Mouse (Mus musculus): ENCODE data around the gene Fas. TPM values are rescaled to one million over a fixed set of nuclear protein-coding genes. Genes with fewer than 3 reads are reported as not detected.
A peak's percentile ranks its signal among the peaks of the same experiment; 100 is the strongest.

The Fas gene
- polyA plus RNA-seq, 1 experiment from 2014 or later: 6.6 TPM

GRCm38 (mm10) chr19:34290872-34291341, 441 bp downstream of the Fas start:
- Histone ChIP-seq H3K9ac (ENCODE audit: low read length) (peak overlapping the region; percentile 77), H3K27me3 (ENCODE audit: control insufficient read depth, insufficient read depth, low read length) (no peaks in the 10 kb centered on the region), H3K4me2 (ENCODE audit: low read depth, low read length) (peak overlapping the region; percentile 98), H3K27ac (ENCODE audit: low read length) (0 out of 2 replicates have a peak overlapping the region, but pooled peaks have one; percentile 0), H3K36me3 (ENCODE audit: control insufficient read depth, insufficient read depth) (no peaks in the 10 kb centered on the region), H3K4me3 (ENCODE audit: low read length) (peak overlapping the region; percentile 69), H3K4me1 (ENCODE audit: control insufficient read depth, insufficient read depth, low read length) (0 out of 2 replicates have a peak, but pooled peaks cover 2% of the 10 kb centered on the region), H3K9me3 (replicated peaks; ENCODE audit: control insufficient read depth, low read length) (no peaks in the 10 kb centered on the region)
- 0 out of 2 replicates have a peak, but pooled peaks have one; percentile 8 for ATAC-seq (replicated peaks; ENCODE audit: extremely low read depth, insufficient read depth, low FRiP score)
- WGBS: 6% methylated on average over 15 of the region's 15 CpGs

GRCm38 (mm10) chr19:34291379-34291778, 913 bp downstream of the Fas start:
- Histone ChIP-seq H3K9ac (ENCODE audit: low read length) (peak overlapping the region; percentile 77), H3K27me3 (ENCODE audit: control insufficient read depth, insufficient read depth, low read length) (no peaks in the 10 kb centered on the region), H3K4me1 (ENCODE audit: control insufficient read depth, insufficient read depth, low read length) (0 out of 2 replicates have a peak, but pooled peaks cover 2% of the 10 kb centered on the region), H3K4me2 (ENCODE audit: low read depth, low read length) (peak overlapping the region; percentile 98), H3K36me3 (ENCODE audit: control insufficient read depth, insufficient read depth) (no peaks in the 10 kb centered on the region), H3K27ac (ENCODE audit: low read length) (0 out of 2 replicates have a peak overlapping the region, but pooled peaks have one; percentile 0), H3K9me3 (replicated peaks; ENCODE audit: control insufficient read depth, low read length) (no peaks in the 10 kb centered on the region), H3K4me3 (ENCODE audit: low read length) (peak overlapping the region; percentile 69)
- 45% methylated on average over 8 of the region's 8 CpGs for WGBS
- ATAC-seq (replicated peaks; ENCODE audit: extremely low read depth, insufficient read depth, low FRiP score): no peak

GRCm38 (mm10) chr19:34291956-34292355, 1.5 kb downstream of the Fas start:
- no peak overlapping the region for H3K9ac ChIP-seq (ENCODE audit: low read length)
- no peak overlapping the region for H3K27ac ChIP-seq (ENCODE audit: low read length)
- H3K36me3 ChIP-seq (ENCODE audit: control insufficient read depth, insufficient read depth): no peaks in the 10 kb centered on the region
- peak overlapping the region; percentile 98; the same call in 1 of the 2 replicates for H3K4me2 ChIP-seq (ENCODE audit: low read depth, low read length)
- no peak for ATAC-seq (replicated peaks; ENCODE audit: extremely low read depth, insufficient read depth, low FRiP score)
- no peak overlapping the region for H3K4me3 ChIP-seq (ENCODE audit: low read length)
- WGBS: 65% methylated on average over 5 of the region's 5 CpGs
- no peaks in the 10 kb centered on the region for H3K9me3 ChIP-seq (replicated peaks; ENCODE audit: control insufficient read depth, low read length)
- 0 out of 2 replicates have a peak, but pooled peaks cover 2% of the 10 kb centered on the region for H3K4me1 ChIP-seq (ENCODE audit: control insufficient read depth, insufficient read depth, low read length)
- no peaks in the 10 kb centered on the region for H3K27me3 ChIP-seq (ENCODE audit: control insufficient read depth, insufficient read depth, low read length)

GRCm38 (mm10) chr19:34292701-34293100, 2.2 kb downstream of the Fas start:
- ATAC-seq (replicated peaks; ENCODE audit: extremely low read depth, insufficient read depth, low FRiP score): no peak
- H3K4me3 ChIP-seq (ENCODE audit: low read length): no peak overlapping the region
- H3K27ac ChIP-seq (ENCODE audit: low read length): no peak overlapping the region
- H3K4me2 ChIP-seq (ENCODE audit: low read depth, low read length): no peak overlapping the region
- H3K9me3 ChIP-seq (replicated peaks; ENCODE audit: control insufficient read depth, low read length): no peaks in the 10 kb centered on the region
- H3K9ac ChIP-seq (ENCODE audit: low read length): no peak overlapping the region
- H3K4me1 ChIP-seq (ENCODE audit: control insufficient read depth, insufficient read depth, low read length): 0 out of 2 replicates have a peak, but pooled peaks cover 2% of the 10 kb centered on the region
- H3K36me3 ChIP-seq (ENCODE audit: control insufficient read depth, insufficient read depth): no peaks in the 10 kb centered on the region
- no peaks in the 10 kb centered on the region for H3K27me3 ChIP-seq (ENCODE audit: control insufficient read depth, insufficient read depth, low read length)
- 65% methylated on average over 2 of the region's 2 CpGs for WGBS

GRCm38 (mm10) chr19:34293376-34293947, 3.0 kb downstream of the Fas start:
- no peak overlapping the region for H3K4me3 ChIP-seq (ENCODE audit: low read length)
- no peak overlapping the region for H3K9ac ChIP-seq (ENCODE audit: low read length)
- 0 out of 2 replicates have a peak, but pooled peaks cover 2% of the 10 kb centered on the region for H3K4me1 ChIP-seq (ENCODE audit: control insufficient read depth, insufficient read depth, low read length)
- no peaks in the 10 kb centered on the region for H3K36me3 ChIP-seq (ENCODE audit: control insufficient read depth, insufficient read depth)
- H3K27ac ChIP-seq (ENCODE audit: low read length): no peak overlapping the region
- WGBS: 78% methylated on average over 3 of the region's 3 CpGs
- no peaks in the 10 kb centered on the region for H3K9me3 ChIP-seq (replicated peaks; ENCODE audit: control insufficient read depth, low read length)
- H3K27me3 ChIP-seq (ENCODE audit: control insufficient read depth, insufficient read depth, low read length): no peaks in the 10 kb centered on the region
- no peak overlapping the region for H3K4me2 ChIP-seq (ENCODE audit: low read depth, low read length)
- ATAC-seq (replicated peaks; ENCODE audit: extremely low read depth, insufficient read depth, low FRiP score): no peak

- H3K27me3 ChIP-seq (ENCODE audit: control insufficient read depth, insufficient read depth, low read length): no peaks in the 10 kb centered on the region
- WGBS: 67% methylated on average over 6 of the region's 6 CpGs
- H3K4me2 ChIP-seq (ENCODE audit: low read depth, low read length): no peak overlapping the region
- no peak overlapping the region for H3K27ac ChIP-seq (ENCODE audit: low read length)
- ATAC-seq (replicated peaks; ENCODE audit: extremely low read depth, insufficient read depth, low FRiP score): no peak
- no peak overlapping the region for H3K4me3 ChIP-seq (ENCODE audit: low read length)
- no peaks in the 10 kb centered on the region for H3K9me3 ChIP-seq (replicated peaks; ENCODE audit: control insufficient read depth, low read length)
- H3K9ac ChIP-seq (ENCODE audit: low read length): no peak overlapping the region
- peaks cover 5% of the 10 kb centered on the region; the same call in 1 of the 2 replicates for H3K4me1 ChIP-seq (ENCODE audit: control insufficient read depth, insufficient read depth, low read length)
- no peaks in the 10 kb centered on the region for H3K36me3 ChIP-seq (ENCODE audit: control insufficient read depth, insufficient read depth)
Observed at GRCm38 (mm10) chr19:34295442-34295841, 5.0 kb downstream of the Fas start.

GRCm38 (mm10) chr19:34298531-34298930, 8.1 kb downstream of the Fas start:
- WGBS: 47% methylated on average over 1 of the region's 1 CpGs
- ATAC-seq (replicated peaks; ENCODE audit: extremely low read depth, insufficient read depth, low FRiP score): no peak
- Histone ChIP-seq H3K27ac (ENCODE audit: low read length) (no peak overlapping the region), H3K4me3 (ENCODE audit: low read length) (no peak overlapping the region), H3K4me1 (ENCODE audit: control insufficient read depth, insufficient read depth, low read length) (peaks cover 3% of the 10 kb centered on the region; the same call in 1 of the 2 replicates), H3K4me2 (ENCODE audit: low read depth, low read length) (no peak overlapping the region), H3K9me3 (replicated peaks; ENCODE audit: control insufficient read depth, low read length) (no peaks in the 10 kb centered on the region), H3K36me3 (ENCODE audit: control insufficient read depth, insufficient read depth) (no peaks in the 10 kb centered on the region), H3K27me3 (ENCODE audit: control insufficient read depth, insufficient read depth, low read length) (no peaks in the 10 kb centered on the region), H3K9ac (ENCODE audit: low read length) (no peak overlapping the region)

- Histone ChIP-seq H3K27me3 (ENCODE audit: control insufficient read depth, insufficient read depth, low read length) (no peaks in the 10 kb centered on the region), H3K4me2 (ENCODE audit: low read depth, low read length) (no peak overlapping the region), H3K27ac (ENCODE audit: low read length) (no peak overlapping the region), H3K4me3 (ENCODE audit: low read length) (no peak overlapping the region), H3K36me3 (ENCODE audit: control insufficient read depth, insufficient read depth) (no peaks in the 10 kb centered on the region), H3K4me1 (ENCODE audit: control insufficient read depth, insufficient read depth, low read length) (peaks cover 3% of the 10 kb centered on the region; the same call in 1 of the 2 replicates), H3K9me3 (replicated peaks; ENCODE audit: control insufficient read depth, low read length) (no peaks in the 10 kb centered on the region), H3K9ac (ENCODE audit: low read length) (no peak overlapping the region)
- ATAC-seq (replicated peaks; ENCODE audit: extremely low read depth, insufficient read depth, low FRiP score): no peak
- WGBS: 51% methylated on average over 4 of the region's 4 CpGs
Observed at GRCm38 (mm10) chr19:34299229-34299628, 8.8 kb downstream of the Fas start.

GRCm38 (mm10) chr19:34300430-34300829, 10.0 kb downstream of the Fas start:
- H3K27ac ChIP-seq (ENCODE audit: low read length): no peak overlapping the region
- H3K4me2 ChIP-seq (ENCODE audit: low read depth, low read length): no peak overlapping the region
- no peaks in the 10 kb centered on the region for H3K9me3 ChIP-seq (replicated peaks; ENCODE audit: control insufficient read depth, low read length)
- H3K36me3 ChIP-seq (ENCODE audit: control insufficient read depth, insufficient read depth): no peaks in the 10 kb centered on the region
- no peak overlapping the region for H3K4me3 ChIP-seq (ENCODE audit: low read length)
- H3K9ac ChIP-seq (ENCODE audit: low read length): no peak overlapping the region
- WGBS: 72% methylated on average over 2 of the region's 2 CpGs
- ATAC-seq (replicated peaks; ENCODE audit: extremely low read depth, insufficient read depth, low FRiP score): no peak
- peaks cover 3% of the 10 kb centered on the region; the same call in 1 of the 2 replicates for H3K4me1 ChIP-seq (ENCODE audit: control insufficient read depth, insufficient read depth, low read length)
- H3K27me3 ChIP-seq (ENCODE audit: control insufficient read depth, insufficient read depth, low read length): no peaks in the 10 kb centered on the region

Measured in heart, embryonic 16.5 days (tissue).